Mouse (Mus musculus) limb, embryonic 14.5 days (tissue): Measurements from ENCODE around the gene 1700019N19Rik. TPM values are rescaled to one million over a fixed set of nuclear protein-coding genes. Genes with fewer than 3 reads are reported as not detected.

Source experiments
- ATAC-seq: fragments of 200-750 bp; cut with Nextera tagmentation; 2 replicates; pipeline ENCODE4 v1.8.0; 2017; ENCODE audit warnings: low read depth, moderate number of reproducible peaks, moderate TSS enrichment; ENCODE audit not compliant: low FRiP score
- DNase-seq: peaks from one replicate; pipeline ENCODE4 v3.0.0-alpha.2; 2015; ENCODE audit warnings: low spot score
- H3K27ac ChIP-seq: fragments of 300-500 bp; sonication (generic); replicated peaks from 2 replicates; pipeline ENCODE4 v1.5.1; 2014; ENCODE audit warnings: low read depth, mild to moderate bottlenecking, low read length, moderate library complexity, mixed read lengths
- H3K27me3 ChIP-seq: fragments of 300-500 bp; sonication (generic); 2 replicates; pipeline ENCODE4 v1.6.1; 2014; ENCODE audit warnings: low read length, mixed read lengths; ENCODE audit not compliant: control insufficient read depth, insufficient read depth
- H3K36me3 ChIP-seq: fragments of 300-500 bp; sonication (generic); 2 replicates; pipeline ENCODE4 v1.6.1; 2014; ENCODE audit warnings: mild to moderate bottlenecking, low read length, moderate library complexity, mixed read lengths; ENCODE audit not compliant: control insufficient read depth, insufficient read depth
- H3K4me1 ChIP-seq: fragments of 300-500 bp; sonication (generic); 2 replicates; pipeline ENCODE4 v1.6.1; 2014; ENCODE audit warnings: antibody characterized with exemption, low read length, mixed read lengths; ENCODE audit not compliant: control insufficient read depth, insufficient read depth
- H3K4me2 ChIP-seq: fragments of 300-500 bp; sonication (generic); replicated peaks from 2 replicates; pipeline ENCODE4 v1.6.1; 2014; ENCODE audit warnings: low read depth, mild to moderate bottlenecking, low read length, moderate library complexity; ENCODE audit not compliant: severe bottlenecking
- H3K4me3 ChIP-seq: fragments of 300-500 bp; sonication (generic); replicated peaks from 2 replicates; pipeline ENCODE4 v1.5.1; 2014; ENCODE audit warnings: low read length
- H3K9ac ChIP-seq: fragments of 300-500 bp; sonication (generic); 2 replicates; pipeline ENCODE4 v1.6.1; 2014; ENCODE audit warnings: mild to moderate bottlenecking, low read depth, low read length, moderate library complexity; ENCODE audit not compliant: severe bottlenecking
- H3K9me3 ChIP-seq: fragments of 300-500 bp; sonication (generic); 2 replicates; pipeline ENCODE4 v1.6.1; 2016; ENCODE audit warnings: low read length; ENCODE audit not compliant: control insufficient read depth
- POLR2A ChIP-seq: fragments of 200-500 bp; IDR thresholded peaks from 2 replicates; pipeline ENCODE4 v1.8.0; 2012; ENCODE audit warnings: inconsistent platforms, mild to moderate bottlenecking, moderate library complexity, borderline replicate concordance; ENCODE audit not compliant: insufficient read depth, insufficient read length; ENCODE audit errors: extremely low read depth
- WGBS: fragments of 180-500 bp; shearing (Covaris S2); extraction: QIAGEN DNeasy Blood & Tissue Kit; methylation state at CpG from one replicate; pipeline ENCODE4 v1.1.7; 2014; 5-methylcytosine and 5-hydroxymethylcytosine counted together
- polyA plus RNA-seq, 2 experiments: library from polyadenylated mRNA; depleted of rRNA in 1 of 2; stranded (reverse) in 1 of 2; unstranded in 1 of 2; fragments of >200 nt; fragmentation: Nextera tagmentation in 1 of 2; extraction: Ambion mirVana in 1 of 2; gene quantifications; 2 replicates each; pipeline versions ENCODE4 v1.2.1 to v1.2.3; 2012 to 2014

1700019N19Rik gene
- polyA plus RNA-seq, 2 experiments = not detected

DNA sequence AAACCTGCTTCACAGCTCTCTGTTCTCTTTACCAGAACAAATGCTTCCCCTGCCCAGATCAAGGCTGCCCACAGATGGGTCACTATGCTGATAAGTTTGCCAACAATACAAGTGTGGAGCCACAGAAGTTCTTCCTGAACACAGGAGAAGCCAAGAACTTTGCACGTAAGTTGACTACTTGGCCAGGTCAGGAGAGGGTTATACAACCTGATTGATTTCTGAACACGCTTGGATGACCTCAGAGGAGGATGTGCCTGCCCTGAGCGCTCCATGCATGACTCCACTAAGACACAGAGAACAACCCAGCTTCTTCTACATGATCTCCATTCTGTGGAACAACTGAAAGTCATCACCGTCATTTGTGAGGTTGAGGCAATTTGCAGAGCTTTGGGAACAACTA lies 56.1 kb downstream of the 1700019N19Rik start:
- H3K9ac ChIP-seq = no peak overlapping the region
- no peaks in the 10 kb centered on the region for H3K27me3 ChIP-seq
- no peaks in the 10 kb centered on the region for H3K4me1 ChIP-seq
- no peaks in the 10 kb centered on the region for H3K36me3 ChIP-seq
- no peak for TF ChIP-seq POLR2A
- ATAC-seq = no peak
- no peak overlapping the region for H3K27ac ChIP-seq
- no peak for DNase-seq
- WGBS = 85% methylated on average over 4 of the region's 4 CpGs
- H3K4me2 ChIP-seq = no peak overlapping the region
- H3K9me3 ChIP-seq = no peaks in the 10 kb centered on the region
- H3K4me3 ChIP-seq = no peak overlapping the region

Other genes with a start within 250 kb of the 1700019N19Rik start
- gene Pnlip, start 142.0 kb downstream of the 1700019N19Rik start, polyA plus RNA-seq (2012; rRNA removed) = 0.14 TPM in 1 of 2 replicates, not detected in the other
- gene Pnlip, start 142.0 kb downstream of the 1700019N19Rik start, polyA plus RNA-seq (2014; fragmentation: Nextera tagmentation; extraction: Ambion mirVana) = not detected in 2 replicates
- 0.06 and 0.12 TPM in 2 replicates for gene Pnliprp1, start 65.6 kb downstream of the 1700019N19Rik start, polyA plus RNA-seq (2012; rRNA removed)
- gene Pnliprp1, start 65.6 kb downstream of the 1700019N19Rik start, polyA plus RNA-seq (2014; fragmentation: Nextera tagmentation; extraction: Ambion mirVana) = 0.36 TPM in 1 of 2 replicates, not detected in the other
- gene Pnliprp2, start 34.7 kb downstream of the 1700019N19Rik start, polyA plus RNA-seq (2012; rRNA removed) = 0.04 TPM in 1 of 2 replicates, not detected in the other
- gene Pnliprp2, start 34.7 kb downstream of the 1700019N19Rik start, polyA plus RNA-seq (2014; fragmentation: Nextera tagmentation; extraction: Ambion mirVana) = not detected in 2 replicates
- gene Eno4, start 149.0 kb upstream of the 1700019N19Rik start, polyA plus RNA-seq (2012; rRNA removed) = 0.28 and 0.31 TPM in 2 replicates
- gene Eno4, start 149.0 kb upstream of the 1700019N19Rik start, polyA plus RNA-seq (2014; fragmentation: Nextera tagmentation; extraction: Ambion mirVana) = 0.17 and 0.19 TPM in 2 replicates
- gene Hspa12a, start 149.2 kb upstream of the 1700019N19Rik start, polyA plus RNA-seq (2012; rRNA removed) = 6.1 and 7.7 TPM in 2 replicates
- gene Hspa12a, start 149.2 kb upstream of the 1700019N19Rik start, polyA plus RNA-seq (2014; fragmentation: Nextera tagmentation; extraction: Ambion mirVana) = 2.3 and 2.4 TPM in 2 replicates